Mouse (Mus musculus) lung, adult 2 months (tissue): ENCODE measurements around the gene Krtap19-1. TPM values are rescaled to one million over a fixed set of nuclear protein-coding genes. Genes with fewer than 3 reads are reported as not detected.

ENCODE experiments used
- DNase-seq: peaks from one replicate; pipeline ENCODE4 v3.0.0; 2022
- H3K4me1 ChIP-seq: fragments of 200-500 bp; 2 replicates; pipeline ENCODE4 v1.6.1; 2011; ENCODE audit warnings: low read length; ENCODE audit not compliant: control insufficient read depth, insufficient read depth
- H3K4me3 ChIP-seq: fragments of 200-500 bp; replicated peaks from 2 replicates; pipeline ENCODE3; 2011; ENCODE audit warnings: low read depth, mild to moderate bottlenecking, control low read depth, low read length; ENCODE audit errors: extremely low read depth
- CTCF ChIP-seq: fragments of 200-500 bp; IDR thresholded peaks from 2 replicates; pipeline ENCODE4 v1.5.1; 2011; ENCODE audit warnings: mild to moderate bottlenecking, low read length, control low read depth; ENCODE audit not compliant: insufficient read depth
- POLR2A ChIP-seq: fragments of 200-500 bp; IDR thresholded peaks from 2 replicates; pipeline ENCODE4 v1.6.1; 2011; ENCODE audit warnings: low read depth, mild to moderate bottlenecking, control low read depth, low read length, borderline replicate concordance; ENCODE audit errors: extremely low read depth
- WGBS: fragments of 180-500 bp; shearing (Covaris S2); methylation state at CpG from one replicate; pipeline ENCODE4 v1.1.7; 2018; 5-methylcytosine and 5-hydroxymethylcytosine counted together
- polyA plus RNA-seq: library from polyadenylated mRNA; depleted of rRNA; stranded (reverse); fragments of >200 nt; gene quantifications from 2 replicates; pipeline ENCODE4 v1.2.3, GENCODE M21; 2012; rRNA removed

The Krtap19-1 gene
- polyA plus RNA-seq, result not detected in 2 replicates

GRCm38 (mm10) chr16:88869311-88869710 lies at the start of gene Krtap19-1:
Gene Krtap19-1 (minus strand): TSS chr16:88869411.
- WGBS, result 76% methylated on average over 6 of the region's 6 CpGs
- TF ChIP-seq CTCF, result no peak
- TF ChIP-seq POLR2A, result no peak
- H3K4me1 ChIP-seq, result no peaks in the 10 kb centered on the region
- no peak for DNase-seq
- H3K4me3 ChIP-seq, result no peak within 1 kb of the TSS

GRCm38 (mm10) chr16:88896357-88896756 lies 27.1 kb upstream of the Krtap19-1 start, which contains the start of gene Krtap19-5:
Gene Krtap19-5 (minus strand): TSS chr16:88896457.
- 86% methylated on average over 6 of the region's 6 CpGs for WGBS
- no peak for DNase-seq
- Histone ChIP-seq H3K4me1 (no peaks in the 10 kb centered on the region), H3K4me3 (no peak within 1 kb of the TSS)
- TF ChIP-seq POLR2A (no peak), CTCF (no peak)

- H3K4me3 ChIP-seq, result no peak overlapping the region
- H3K4me1 ChIP-seq, result no peaks in the 10 kb centered on the region
- DNase-seq, result no peak
- WGBS, result 73% methylated on average over 6 of the region's 6 CpGs
- TF ChIP-seq CTCF, result no peak
- no peak for TF ChIP-seq POLR2A
Measured at GRCm38 (mm10) chr16:88886870-88887269, 17.7 kb upstream of the Krtap19-1 start.

GRCm38 (mm10) chr16:88884989-88885388 lies 15.8 kb upstream of the Krtap19-1 start, which contains the start of gene Krtap19-4:
Gene Krtap19-4 (minus strand): TSS chr16:88885089.
- WGBS, result 89% methylated on average over 5 of the region's 5 CpGs
- TF ChIP-seq CTCF, result no peak
- no peak for TF ChIP-seq POLR2A
- Histone ChIP-seq H3K4me3 (no peak within 1 kb of the TSS), H3K4me1 (no peaks in the 10 kb centered on the region)
- no peak for DNase-seq

GRCm38 (mm10) chr16:88877938-88878337 lies 8.7 kb upstream of the Krtap19-1 start, which contains the start of gene Krtap19-3:
Gene Krtap19-3 (minus strand): TSS chr16:88878038.
- no peak for DNase-seq
- Histone ChIP-seq H3K4me3 (no peak within 1 kb of the TSS), H3K4me1 (no peaks in the 10 kb centered on the region)
- 82% methylated on average over 2 of the region's 2 CpGs for WGBS
- TF ChIP-seq POLR2A, result no peak
- TF ChIP-seq CTCF, result no peak

GRCm38 (mm10) chr16:88874169-88874568 lies 5.0 kb upstream of the Krtap19-1 start, which contains the start of gene Krtap19-2:
Gene Krtap19-2 (minus strand): TSS chr16:88874269.
- 89% methylated on average over 3 of the region's 3 CpGs for WGBS
- H3K4me3 ChIP-seq, result no peak within 1 kb of the TSS
- no peak for DNase-seq
- TF ChIP-seq CTCF (no peak), POLR2A (no peak)
- no peaks in the 10 kb centered on the region for H3K4me1 ChIP-seq

GRCm38 (mm10) chr16:88864887-88865407 lies 4.3 kb downstream of the Krtap19-1 start:
- TF ChIP-seq CTCF, result no peak
- TF ChIP-seq POLR2A, result no peak
- Histone ChIP-seq H3K4me1 (no peaks in the 10 kb centered on the region), H3K4me3 (no peak overlapping the region)
- no peak for DNase-seq
- WGBS, result 86% methylated on average over 4 of the region's 4 CpGs

- no peaks in the 10 kb centered on the region for H3K4me1 ChIP-seq
- DNase-seq, result no peak
- TF ChIP-seq POLR2A (no peak), CTCF (no peak)
- no peak overlapping the region for H3K4me3 ChIP-seq
- 12% methylated on average over 5 of the region's 5 CpGs for WGBS
Measured at GRCm38 (mm10) chr16:88851450-88851849, 17.8 kb downstream of the Krtap19-1 start.

GRCm38 (mm10) chr16:88848558-88848957 lies 20.7 kb downstream of the Krtap19-1 start:
- DNase-seq, result no peak
- 79% methylated on average over 4 of the region's 4 CpGs for WGBS
- Histone ChIP-seq H3K4me1 (no peaks in the 10 kb centered on the region), H3K4me3 (no peak overlapping the region)
- TF ChIP-seq CTCF (no peak), POLR2A (no peak)

- WGBS, result 88% methylated on average over 1 of the region's 1 CpGs
- no peak for DNase-seq
- no peak for TF ChIP-seq POLR2A
- no peak for TF ChIP-seq CTCF
Measured at GRCm38 (mm10) chr16:88847363-88847762, 21.8 kb downstream of the Krtap19-1 start.

More at GRCm38 (mm10) chr16:88847363-88847762, 21.8 kb downstream of the Krtap19-1 start:
- H3K4me1 ChIP-seq, result no peaks in the 10 kb centered on the region
- H3K4me3 ChIP-seq, result no peak overlapping the region
